18 mouse cellular contexts compared by ENCODE assay signal in the genomic region with DNA sequence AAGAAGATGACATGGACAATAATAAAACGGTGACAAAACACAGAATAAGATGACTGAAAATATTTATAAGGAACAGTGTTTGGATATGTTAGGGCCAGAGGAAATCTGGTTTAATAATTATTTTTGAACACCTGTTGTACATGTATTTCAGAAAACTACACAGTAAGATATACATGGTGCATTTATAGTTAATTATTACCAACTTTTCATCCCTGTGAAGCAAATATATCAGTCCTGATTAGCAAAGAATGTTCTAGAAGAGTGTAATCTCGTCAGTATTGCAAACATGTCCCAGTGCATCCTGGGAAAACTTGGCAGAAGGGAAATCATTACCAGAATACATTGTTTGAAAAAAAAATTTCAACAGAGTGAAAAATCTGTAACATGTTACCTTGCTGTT.
"Had no signal": no experiment of that assay in that cellular context is flagged by ENCODE, and none has a peak within 500 bp of the region (broad histone marks: within the 10 kb centered on the region; RNA-seq: fewer than 3 reads in every experiment).

No protein-coding gene starts in this region.

- H3K4me2 ChIP-seq: liver, embryonic 13.5 days; liver, embryonic 15.5 days; lung, embryonic 15.5 days; midbrain, embryonic 11.5 days; midbrain, embryonic 13.5 days; midbrain, embryonic 15.5 days; neural tube, embryonic 12.5 days had no signal

- H3K4me3 ChIP-seq: liver, embryonic 13.5 days; liver, embryonic 15.5 days; lung, embryonic 15.5 days; megakaryocyte, embryonic 14.5 days; midbrain, embryonic 13.5 days; midbrain, embryonic 15.5 days; neural tube, embryonic 12.5 days had no signal

- H3K9ac ChIP-seq: liver, embryonic 13.5 days; liver, embryonic 15.5 days; liver, postnatal 0 days; lung, embryonic 15.5 days; midbrain, embryonic 13.5 days; midbrain, embryonic 15.5 days; neural tube, embryonic 12.5 days had no signal

- ATAC-seq: liver, postnatal 0 days; lung, postnatal 0 days; midbrain, embryonic 13.5 days; midbrain, embryonic 15.5 days had no signal

- H3K36me3 ChIP-seq: liver, embryonic 13.5 days; liver, embryonic 15.5 days; lung, embryonic 15.5 days; midbrain, embryonic 13.5 days; midbrain, embryonic 15.5 days; neural tube, embryonic 12.5 days had no signal

- H3K27ac ChIP-seq: liver, embryonic 13.5 days; liver, embryonic 15.5 days; lung, embryonic 15.5 days; macrophage; midbrain, embryonic 13.5 days; midbrain, embryonic 15.5 days; neural tube, embryonic 12.5 days had no signal

- DNase-seq: liver, embryonic 13.5 days; liver, postnatal 0 days; lung, adult 2 months; lung, postnatal 14 days; lung, postnatal 36 days; right cerebral cortex, postnatal 14 days; thymus, adult 18-20 months; thymus, postnatal 14 days; thymus, postnatal 36 days had no signal

- H3K4me1 ChIP-seq: liver, embryonic 13.5 days; liver, embryonic 15.5 days; lung, embryonic 15.5 days; megakaryocyte, embryonic 14.5 days; midbrain, embryonic 13.5 days; midbrain, embryonic 15.5 days; neural tube, embryonic 12.5 days had no signal

- H3K27me3 ChIP-seq: liver, embryonic 13.5 days; liver, embryonic 15.5 days; lung, embryonic 15.5 days; megakaryocyte, embryonic 14.5 days; midbrain, embryonic 13.5 days; midbrain, embryonic 15.5 days; neural tube, embryonic 12.5 days had no signal

- H3K9me3 ChIP-seq: liver, embryonic 13.5 days; liver, embryonic 15.5 days; lung, embryonic 15.5 days; midbrain, embryonic 13.5 days; midbrain, embryonic 15.5 days; neural tube, embryonic 12.5 days had no signal
